Mouse (Mus musculus) liver, adult 2 months (tissue): ENCODE data around the gene Rnls.

ENCODE experiments used
- CTCF ChIP-seq: fragments of 200-500 bp; IDR thresholded peaks from 2 replicates; pipeline ENCODE4 v1.5.1; 2011; ENCODE audit warnings: low read depth, low read length, control low read depth
- POLR2A ChIP-seq: fragments of 200-500 bp; IDR thresholded peaks from 2 replicates; pipeline ENCODE4 v1.6.1; 2011; ENCODE audit warnings: low read length, control low read depth; ENCODE audit not compliant: insufficient read depth; ENCODE audit errors: extremely low read depth

DNA sequence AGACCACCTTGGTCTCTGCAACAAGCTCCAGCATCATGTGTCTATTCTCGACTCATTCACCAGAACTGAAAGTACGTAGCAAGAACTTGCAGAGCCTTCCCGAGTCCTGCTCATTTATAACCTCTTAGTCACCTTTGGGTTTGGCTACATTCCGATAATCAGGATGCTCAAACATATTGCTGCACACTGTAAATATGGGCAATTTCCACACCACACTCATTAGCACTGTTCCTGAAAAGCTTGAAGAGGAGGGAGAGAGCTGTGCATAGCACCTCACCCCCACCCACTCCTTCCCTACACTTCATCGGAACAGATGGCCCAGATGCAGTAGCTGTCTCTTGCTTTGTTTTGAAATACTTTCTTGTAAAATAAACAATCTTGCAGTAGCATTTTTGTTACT is 139.9 kb downstream of the Rnls start:
- TF ChIP-seq CTCF (no peak), POLR2A (no peak)
